Mouse (Mus musculus): ENCODE results near the gene 2610528J11Rik. TPM values are rescaled to one million over a fixed set of nuclear protein-coding genes. Genes with fewer than 3 reads are reported as not detected.

2610528J11Rik gene
- total RNA-seq, 1 experiment from 2014 or later = not detected

GRCm38 (mm10) chr4:118542510-118543157 is 15.8 kb downstream of the 2610528J11Rik start:
- no peak for DNase-seq

- no peak for DNase-seq
Measured at GRCm38 (mm10) chr4:118543158-118543530, 16.3 kb downstream of the 2610528J11Rik start.

DNA sequence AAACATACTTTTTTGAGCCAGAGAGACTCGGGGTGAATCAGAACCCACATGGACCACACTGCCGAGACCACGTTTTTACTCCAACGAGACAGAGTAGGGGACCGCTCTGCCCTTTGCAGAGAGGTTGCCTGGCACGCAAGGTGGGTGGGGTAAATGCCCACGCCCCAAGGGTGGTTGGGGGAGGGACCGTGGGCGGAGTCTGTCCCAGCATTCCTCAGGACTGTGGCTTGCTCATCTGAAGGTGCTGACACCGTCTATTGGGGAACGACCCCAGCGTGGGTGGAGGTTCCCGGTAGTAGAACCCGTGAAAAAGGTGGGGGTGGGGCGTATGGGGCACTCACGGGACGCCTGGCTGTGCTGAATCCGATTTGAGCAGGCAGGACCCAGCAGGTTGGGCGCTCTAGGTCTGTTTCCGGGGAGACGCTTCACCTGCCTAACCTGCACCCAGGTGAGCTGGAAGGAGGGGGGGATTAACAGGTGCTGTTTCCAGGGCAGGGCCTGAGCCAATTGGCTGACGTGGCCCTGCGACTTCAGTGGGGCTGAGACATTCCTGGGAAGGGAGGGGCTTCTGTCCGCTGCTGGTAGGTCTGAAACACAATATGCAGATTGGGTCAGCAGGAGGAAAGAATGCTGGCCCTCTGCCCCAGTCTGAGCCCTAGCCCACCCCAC is 16.9 kb downstream of the 2610528J11Rik start, which contains the start of gene Tmem125:
Gene Tmem125 (minus strand): TSS at position 453 of the 669 bp plus-strand sequence.
- peak; percentile 71 for DNase-seq

DNA sequence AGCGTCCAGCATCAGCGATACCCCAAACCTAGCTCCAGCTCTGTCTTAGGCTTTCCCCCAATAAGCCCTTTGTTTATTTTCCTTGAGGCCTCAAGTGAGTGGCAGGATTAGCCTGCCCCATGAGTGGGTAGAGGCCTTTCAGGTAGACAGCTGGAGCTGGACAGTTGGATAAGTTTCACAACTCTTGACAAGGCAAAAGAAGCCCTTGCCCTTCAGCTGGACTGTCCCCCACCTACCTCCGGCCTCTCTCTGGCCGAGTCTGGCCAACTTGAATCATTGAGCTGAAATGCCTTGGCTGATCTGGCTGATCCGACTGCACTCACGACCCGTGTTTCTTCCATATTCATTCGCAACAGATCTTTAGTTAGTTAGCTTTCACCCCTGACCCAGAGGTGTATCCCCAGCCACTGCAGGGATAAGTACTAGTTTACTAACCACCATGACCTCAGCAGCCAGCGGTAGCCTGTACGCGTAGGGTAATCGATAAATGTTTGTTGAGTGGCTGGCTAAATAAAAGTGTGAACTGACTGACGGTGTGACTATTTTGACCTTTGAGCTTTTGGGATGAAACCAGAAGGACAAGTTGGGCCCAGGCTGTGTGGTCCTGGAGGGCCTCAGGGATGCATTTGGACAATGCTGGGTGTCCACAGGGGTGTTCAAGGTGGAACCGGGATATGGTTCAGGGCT is 17.8 kb downstream of the 2610528J11Rik start:
- DNase-seq = no peak

GRCm38 (mm10) chr4:118547424-118548129 is 20.8 kb downstream of the 2610528J11Rik start:
- DNase-seq = peak; percentile 49

GRCm38 (mm10) chr4:118548130-118548480 is 21.3 kb downstream of the 2610528J11Rik start:
- DNase-seq = peak; percentile 24

DNA sequence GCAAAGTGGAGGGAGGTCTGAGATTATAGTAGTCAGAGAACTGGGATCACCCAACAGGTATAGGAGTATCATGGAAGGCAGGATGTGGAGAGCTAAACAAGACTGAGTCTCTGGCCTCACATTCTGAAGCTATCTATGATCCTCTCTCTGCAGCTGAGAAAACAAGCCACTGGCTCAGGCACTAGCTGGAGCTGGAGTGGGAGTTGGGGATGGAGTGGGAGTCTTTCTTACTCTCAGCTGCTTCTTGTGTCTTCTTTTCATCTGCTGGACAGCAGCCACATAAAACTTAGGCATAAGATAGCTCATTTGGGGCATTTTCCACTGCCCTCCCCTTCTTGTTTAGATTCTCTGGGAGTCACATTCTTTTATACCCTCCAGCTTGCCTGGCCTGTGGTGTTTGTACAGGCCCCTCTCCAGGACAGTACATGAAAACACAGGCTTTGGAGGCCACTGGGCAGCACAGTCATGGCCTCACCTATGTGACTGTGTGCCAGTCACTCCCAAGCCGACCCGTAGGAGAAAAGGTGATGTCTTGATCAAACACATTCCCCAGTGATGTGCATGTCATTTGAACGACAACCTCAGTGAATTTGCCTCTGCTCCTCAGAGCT is 26.3 kb downstream of the 2610528J11Rik start:
- DNase-seq = no peak

GRCm38 (mm10) chr4:118564062-118564925 is 37.5 kb downstream of the 2610528J11Rik start:
- no peak for DNase-seq

- no peak for DNase-seq
Measured at GRCm38 (mm10) chr4:118564926-118565279, 38.1 kb downstream of the 2610528J11Rik start.

DNA sequence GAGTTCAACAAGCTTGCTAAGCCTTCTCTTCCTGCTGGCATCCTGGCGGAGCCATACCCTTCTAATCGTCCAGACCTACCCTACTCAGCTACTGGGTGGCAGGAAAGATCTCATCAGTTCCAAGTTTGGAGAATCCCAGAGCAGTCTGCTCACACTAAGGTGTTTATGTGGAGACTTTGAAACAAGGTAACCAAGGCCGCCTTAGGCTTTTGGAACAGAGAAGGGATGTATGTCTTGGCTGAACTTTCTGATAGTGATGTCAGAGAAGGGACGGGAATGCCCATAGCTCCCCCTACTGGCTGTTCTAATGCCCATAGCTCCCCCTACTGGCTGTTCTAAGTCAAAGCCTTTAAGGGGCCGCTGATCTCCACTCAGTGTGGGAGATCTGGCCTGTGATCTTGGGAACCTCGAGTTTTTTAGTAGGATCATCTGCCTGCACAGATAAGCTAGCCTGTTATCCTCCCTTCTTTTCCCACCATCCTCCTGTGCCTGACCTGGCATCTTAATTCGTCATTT is 39.4 kb downstream of the 2610528J11Rik start:
- no peak for DNase-seq

DNA sequence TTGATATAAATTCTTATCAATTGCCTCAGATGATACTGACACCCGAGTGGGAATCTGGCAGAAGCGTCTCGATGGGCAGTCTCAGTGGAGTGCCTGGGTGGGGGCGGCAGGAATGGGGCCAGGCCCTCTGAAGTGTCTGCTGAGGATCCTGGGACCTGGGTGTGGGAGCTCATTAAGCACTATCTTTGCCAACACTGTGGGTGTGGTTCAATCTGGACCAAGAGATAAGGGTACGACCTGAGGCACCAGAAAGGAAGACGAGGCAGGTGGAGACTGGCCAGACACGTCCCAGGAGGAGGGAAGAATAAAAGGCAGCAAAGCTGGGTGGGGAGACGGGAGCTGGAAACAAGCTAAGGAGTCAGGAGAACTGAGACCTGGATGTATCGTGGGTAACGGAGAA is 41.9 kb downstream of the 2610528J11Rik start:
- DNase-seq = no peak

DNA sequence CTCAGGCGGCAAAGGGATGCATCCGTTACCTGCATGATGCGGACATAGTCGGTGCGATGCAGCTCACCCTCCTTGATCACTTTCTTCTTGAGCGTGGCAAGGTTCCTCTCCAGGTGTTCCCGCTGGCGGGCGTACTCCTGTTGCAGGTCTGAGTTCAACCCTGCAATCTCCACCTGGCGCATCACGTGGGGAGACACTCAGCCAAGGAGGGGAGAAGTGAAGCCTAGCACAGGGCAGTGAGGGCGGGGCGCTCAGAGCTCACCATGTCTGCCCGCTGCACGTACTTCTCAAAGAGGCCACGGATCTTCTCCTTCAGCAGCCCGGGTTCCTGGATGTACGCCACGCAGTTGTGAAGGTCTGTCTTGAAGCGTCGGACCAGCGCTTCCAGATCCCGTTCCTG is 42.5 kb downstream of the 2610528J11Rik start:
- no peak for DNase-seq

GRCm38 (mm10) chr4:118571441-118571840 is 44.6 kb downstream of the 2610528J11Rik start:
- no peak for DNase-seq

GRCm38 (mm10) chr4:118576097-118576496 is 49.3 kb downstream of the 2610528J11Rik start:
- DNase-seq = peak; percentile 83

DNA sequence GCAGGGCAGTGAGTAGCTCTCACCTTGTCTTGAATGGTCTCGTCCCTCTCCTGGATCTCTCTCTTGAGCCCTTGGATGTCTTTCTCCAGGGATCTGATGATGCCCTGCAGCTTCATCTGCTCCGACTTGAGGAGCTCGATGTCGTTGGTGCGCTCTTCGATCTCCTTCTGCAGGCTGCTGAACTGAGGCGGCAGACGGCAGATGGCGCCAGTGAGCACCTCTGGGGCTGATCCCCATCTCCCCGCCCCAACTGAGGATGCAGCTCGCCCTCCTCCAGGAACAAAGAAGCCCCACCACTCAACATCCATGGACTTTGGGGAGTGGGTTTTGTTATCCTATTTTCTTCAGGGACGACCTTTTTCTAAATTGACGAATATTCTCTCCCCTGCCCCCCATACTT is 52.5 kb downstream of the 2610528J11Rik start:
- DNase-seq = peak; percentile 44

Other genes starting within 250 kb of the 2610528J11Rik start
- gene Ptprf, start 235.6 kb upstream of the 2610528J11Rik start, total RNA-seq (2021) = 55.0 and 60.3 TPM in 2 replicates
- 33.0 and 34.4 TPM in 2 replicates for gene Szt2, start 117.7 kb upstream of the 2610528J11Rik start, total RNA-seq (2021)
- 67.9 and 85.3 TPM in 2 replicates for gene Med8, start 117.7 kb upstream of the 2610528J11Rik start, total RNA-seq (2021)
- gene Elovl1, start 98.9 kb upstream of the 2610528J11Rik start, total RNA-seq (2021) = 120 and 128 TPM in 2 replicates
- gene Cdc20, start 89.6 kb upstream of the 2610528J11Rik start, total RNA-seq (2021) = 10.8 and 14.9 TPM in 2 replicates
- gene Mpl, start 69.5 kb upstream of the 2610528J11Rik start, total RNA-seq (2021) = not detected in 2 replicates
- 36.3 and 44.4 TPM in 2 replicates for gene Tie1, start 36.9 kb upstream of the 2610528J11Rik start, total RNA-seq (2021)
- not detected in 2 replicates for gene Tmem125, start 17.0 kb downstream of the 2610528J11Rik start, total RNA-seq (2021)
- gene Cfap57, start 93.8 kb downstream of the 2610528J11Rik start, total RNA-seq (2021) = not detected in 2 replicates
- 67.7 and 74.7 TPM in 2 replicates for gene Ebna1bp2, start 93.8 kb downstream of the 2610528J11Rik start, total RNA-seq (2021)
- gene Olfr62, start 132.0 kb downstream of the 2610528J11Rik start, total RNA-seq (2021) = not detected in 2 replicates
- not detected in 2 replicates for gene Olfr1342, start 165.8 kb downstream of the 2610528J11Rik start, total RNA-seq (2021)
- not detected in 2 replicates for gene Olfr1341, start 176.5 kb downstream of the 2610528J11Rik start, total RNA-seq (2021)
- not detected in 2 replicates for gene Olfr1340, start 193.1 kb downstream of the 2610528J11Rik start, total RNA-seq (2021)
- gene Olfr1339, start 205.2 kb downstream of the 2610528J11Rik start, total RNA-seq (2021) = not detected in 2 replicates
- gene Olfr1338, start 231.7 kb downstream of the 2610528J11Rik start, total RNA-seq (2021) = not detected in 2 replicates

All from adrenal gland, postnatal 25 days (tissue).